Mouse (Mus musculus) cerebellum, postnatal 4 days (tissue): Measurements from ENCODE around the gene Lims1.

Source experiments
- DNase-seq, 2 experiments: peaks; one replicate each; pipeline ENCODE4 v3.0.0; 2022; ENCODE audit warnings: low spot score in 2 of 2, mixed read lengths in 1 of 2

The Lims1 gene

DNA sequence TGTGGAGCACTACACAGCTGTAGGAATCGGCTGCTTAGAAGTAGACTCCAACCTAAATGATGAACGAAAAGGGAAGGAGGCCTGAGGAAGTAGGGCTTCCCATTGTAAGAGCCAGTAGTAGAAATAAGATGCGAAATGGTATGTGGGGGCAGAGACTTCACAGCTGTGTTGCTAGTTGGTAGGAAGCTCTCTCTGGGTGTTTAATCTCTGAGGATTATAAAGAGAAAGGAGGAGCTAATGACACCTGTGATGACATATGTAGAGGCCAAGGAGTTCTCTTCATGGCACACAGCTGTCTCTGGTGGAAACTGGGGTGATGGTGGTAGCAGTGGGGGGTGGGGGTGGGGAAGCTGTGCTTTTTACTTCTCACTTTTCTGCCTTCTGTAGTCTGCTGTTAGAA, 27.3 kb downstream of the Lims1 start:
- no peak for DNase-seq

DNA sequence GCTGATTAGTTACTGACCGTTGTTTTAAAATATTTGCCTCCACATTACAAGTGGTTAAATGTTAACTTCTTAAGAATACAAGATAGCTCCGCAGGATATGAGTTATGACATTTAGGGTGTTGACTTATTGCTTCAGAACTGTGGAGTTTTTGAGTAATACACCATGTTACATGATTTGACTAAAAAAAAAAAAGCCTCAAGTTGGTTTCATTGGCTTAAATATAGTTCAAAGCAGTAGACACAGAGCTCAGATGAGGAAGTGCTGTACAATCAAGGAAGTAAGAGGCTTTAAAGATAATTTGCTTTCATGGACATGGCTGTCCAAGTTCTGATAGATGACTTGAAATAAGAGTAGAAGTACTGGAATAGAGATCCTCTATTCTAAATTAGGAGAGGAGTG, 28.4 kb downstream of the Lims1 start:
- no peak for DNase-seq

DNA sequence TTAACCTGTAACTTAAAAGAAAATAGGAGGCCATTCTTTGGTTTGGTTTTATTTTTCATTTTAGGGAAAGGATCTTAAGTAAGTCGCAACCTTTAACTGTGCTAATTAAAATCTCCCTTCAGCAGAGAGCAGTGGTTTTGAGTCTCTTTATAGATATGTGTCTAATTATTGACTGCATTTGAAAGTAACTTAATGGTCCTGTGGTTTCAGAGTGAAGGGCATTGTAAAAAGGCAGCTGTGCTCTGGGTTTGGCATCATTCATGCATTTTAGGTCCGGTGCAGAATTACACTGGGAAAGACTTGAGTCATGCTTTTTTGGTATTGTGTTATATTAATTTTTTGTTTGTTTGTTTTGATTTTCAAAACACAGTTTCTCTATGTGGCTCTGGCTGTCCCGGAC, 29.1 kb downstream of the Lims1 start:
- DNase-seq: no peak

DNA sequence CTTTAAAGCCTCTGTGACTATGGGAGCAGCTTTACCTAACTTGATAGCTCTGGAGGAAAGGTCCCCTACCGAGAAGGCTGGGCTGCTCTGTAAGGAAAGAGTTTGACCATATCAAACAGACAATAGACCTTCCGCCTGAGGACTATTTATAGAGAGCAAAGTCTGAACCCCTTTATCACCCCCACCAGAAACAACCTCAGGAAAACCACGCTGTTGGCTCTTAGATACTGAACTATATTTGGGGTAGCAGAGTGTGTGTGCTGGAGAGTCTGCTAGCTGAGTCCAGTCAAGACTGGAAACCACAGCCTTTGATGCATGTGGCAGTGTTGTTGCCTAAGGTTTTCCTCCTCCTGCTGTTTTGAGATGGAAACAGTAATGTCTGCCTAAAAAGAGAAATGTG, 31.3 kb downstream of the Lims1 start:
- no peak for DNase-seq

DNA sequence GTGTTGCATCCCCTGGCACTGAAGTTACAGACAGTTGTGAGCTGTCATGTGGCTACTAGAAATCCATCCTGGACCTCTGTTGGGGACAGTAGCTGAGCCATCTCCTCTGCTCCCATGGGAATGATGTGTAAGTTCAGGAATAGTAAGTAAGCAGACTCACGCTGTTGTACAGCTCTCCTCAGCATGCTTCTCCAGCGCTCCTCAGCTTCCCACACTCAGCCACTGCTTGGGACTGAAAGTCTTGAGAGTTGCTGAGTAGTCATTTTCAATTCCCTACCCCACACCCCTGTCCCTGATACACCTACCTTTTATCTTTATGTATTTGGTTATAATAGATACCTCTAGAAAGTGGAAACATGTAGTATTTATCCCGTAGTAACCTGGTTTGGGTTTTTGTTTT, 33.2 kb downstream of the Lims1 start:
- no peak for DNase-seq

DNA sequence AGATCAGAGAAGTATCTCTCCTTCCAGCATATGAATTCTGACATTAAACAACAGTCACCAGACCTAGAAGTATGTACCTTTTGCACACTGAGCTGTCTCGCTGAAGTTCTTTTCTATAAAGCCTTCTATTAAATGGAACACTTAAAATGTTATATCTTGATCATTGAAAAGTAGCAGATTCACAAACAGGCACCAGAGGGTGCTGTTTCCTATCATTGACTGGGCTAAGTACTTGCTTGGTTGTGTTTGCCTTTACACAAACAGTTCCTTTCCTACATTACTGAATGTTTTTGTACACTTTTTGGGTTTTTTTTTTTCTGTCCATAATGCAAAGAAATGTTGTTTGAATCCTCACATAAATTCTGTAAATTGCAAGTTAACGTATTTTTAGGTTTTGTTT, 35.9 kb downstream of the Lims1 start:
- no peak for DNase-seq

DNA sequence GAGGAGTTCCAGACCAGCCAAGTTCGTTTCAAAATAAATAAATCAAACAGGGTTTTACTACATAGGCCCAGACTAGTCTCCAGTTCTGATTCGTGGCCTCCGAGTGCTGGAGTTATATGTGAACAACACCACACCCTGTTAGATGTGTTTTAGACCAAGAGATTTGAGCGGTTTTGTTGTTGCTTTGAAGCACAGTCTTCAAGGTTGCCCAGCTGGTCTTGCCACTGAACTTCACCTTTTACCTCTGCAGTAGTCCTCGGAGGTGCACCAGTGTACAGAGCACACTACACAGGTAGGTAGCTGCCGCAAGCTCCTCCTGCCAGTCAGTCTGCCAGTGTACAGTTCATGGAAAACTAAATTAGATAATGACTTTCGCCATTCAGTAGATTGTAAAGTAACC, 36.7 kb downstream of the Lims1 start:
- no peak for DNase-seq

DNA sequence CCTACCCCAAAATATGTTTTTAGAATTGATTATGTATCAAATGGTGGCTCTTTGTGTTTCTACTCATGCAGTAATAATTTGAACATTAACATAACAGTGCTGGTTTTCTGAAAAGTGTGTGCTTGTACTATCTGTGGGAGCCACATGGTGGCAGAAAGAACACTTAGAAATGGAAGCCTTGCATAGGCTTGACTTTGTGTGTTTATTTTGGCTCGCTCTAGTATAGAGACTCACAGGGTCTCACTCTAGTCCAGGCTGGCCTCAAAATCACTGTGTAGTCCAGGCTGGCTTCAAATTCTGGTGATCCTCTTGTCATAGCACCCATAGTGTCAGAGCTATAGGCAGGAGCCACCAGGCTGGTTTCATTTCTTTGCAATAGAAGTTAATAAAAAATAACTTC, 39.5 kb downstream of the Lims1 start:
- DNase-seq: no peak

DNA sequence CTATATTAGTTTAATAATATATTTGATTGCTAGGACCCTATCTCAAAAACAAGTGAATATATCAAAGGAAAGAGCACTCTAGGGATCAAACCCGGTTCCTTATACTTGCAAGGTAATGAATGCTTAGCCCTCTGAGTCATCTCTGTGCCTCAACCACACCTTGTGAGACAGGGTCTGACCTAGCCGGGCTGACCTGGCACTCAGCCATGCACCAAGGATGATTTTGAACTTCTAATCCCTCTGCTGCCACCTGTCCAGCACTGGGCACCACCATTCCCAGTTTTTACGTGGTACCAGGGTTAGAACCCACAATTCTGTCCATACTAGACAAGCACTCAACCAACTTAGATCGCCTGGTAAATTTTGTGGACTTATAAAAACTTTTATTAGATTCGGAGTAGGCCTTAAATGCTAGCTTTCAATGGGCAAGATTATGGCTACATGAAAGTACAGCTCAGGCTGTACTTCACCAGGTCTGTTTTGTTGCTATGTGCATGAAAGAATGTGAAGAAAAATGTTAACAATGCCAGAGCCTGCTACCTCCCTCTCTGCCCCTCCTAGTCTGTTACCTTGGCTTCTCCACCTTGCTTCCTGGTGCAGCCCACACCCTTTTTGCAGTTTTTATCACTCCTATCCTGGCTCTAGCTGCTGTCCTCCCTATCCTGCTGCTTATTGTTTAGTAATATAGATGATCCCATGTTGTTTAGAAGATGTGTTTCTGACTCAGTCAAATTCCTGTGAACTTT, 41.7 kb downstream of the Lims1 start:
- DNase-seq: no peak

DNA sequence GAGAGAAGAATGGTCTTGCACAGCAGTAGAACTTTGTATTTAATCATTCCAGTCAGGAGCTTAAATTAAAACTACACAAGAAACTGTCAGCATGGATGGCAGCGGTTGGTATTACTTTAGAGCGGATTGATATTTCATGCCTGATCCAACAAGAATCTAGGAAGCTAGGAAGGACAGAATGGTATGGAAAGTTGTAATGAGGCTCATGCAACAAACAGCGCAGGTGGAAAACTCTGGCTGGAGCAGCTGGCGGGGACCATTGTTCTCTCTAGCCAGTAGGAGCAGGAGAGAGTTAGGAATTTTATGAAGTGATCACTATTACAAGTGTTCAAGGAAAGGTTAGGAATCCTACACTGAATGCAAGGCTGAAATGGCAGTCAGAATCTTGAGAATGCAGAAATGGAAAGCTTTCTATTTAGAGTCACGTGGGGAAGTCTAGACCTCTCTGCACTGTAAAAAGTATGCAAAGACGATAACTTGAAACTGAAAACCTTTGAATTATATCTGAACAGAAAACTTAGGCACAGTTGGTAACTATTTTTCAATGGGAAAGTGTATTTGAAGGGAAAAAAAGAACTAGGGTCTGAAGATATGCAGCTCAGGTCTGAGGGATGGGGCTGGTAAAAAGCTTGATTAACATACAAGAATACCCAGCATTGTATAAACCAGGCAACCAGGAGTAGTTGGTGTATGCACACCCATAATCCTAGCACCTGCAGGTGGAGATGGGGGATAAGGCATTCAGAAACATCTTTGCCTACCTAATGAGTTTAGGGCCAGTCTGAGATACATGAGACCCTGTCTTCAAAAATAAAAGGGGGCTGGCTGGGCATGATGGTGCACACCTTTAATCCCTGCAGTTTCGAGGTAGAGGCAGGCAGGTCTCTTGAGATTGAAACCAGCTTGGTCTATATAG, 45.8 kb downstream of the Lims1 start:
- no peak for DNase-seq

DNA sequence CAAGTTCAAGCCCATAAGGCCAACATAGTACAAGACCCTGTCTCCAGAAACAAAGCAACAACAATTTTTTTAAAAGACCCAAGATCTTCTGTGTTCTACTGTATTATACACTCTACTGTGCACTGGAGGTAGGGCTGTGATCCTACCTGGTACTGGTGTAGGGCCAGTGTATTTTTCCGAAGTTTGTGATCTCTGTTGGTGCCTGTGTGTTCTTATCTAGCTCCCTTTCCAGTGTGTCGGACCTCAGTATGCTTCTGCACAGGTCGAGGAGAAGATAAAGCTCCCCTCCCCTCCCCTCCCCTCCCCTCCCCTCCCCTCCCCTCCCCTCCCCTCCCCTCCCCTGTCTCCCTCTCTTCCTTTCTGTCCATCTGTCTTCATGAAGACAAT, 46.4 kb downstream of the Lims1 start:
- no peak for DNase-seq

DNA sequence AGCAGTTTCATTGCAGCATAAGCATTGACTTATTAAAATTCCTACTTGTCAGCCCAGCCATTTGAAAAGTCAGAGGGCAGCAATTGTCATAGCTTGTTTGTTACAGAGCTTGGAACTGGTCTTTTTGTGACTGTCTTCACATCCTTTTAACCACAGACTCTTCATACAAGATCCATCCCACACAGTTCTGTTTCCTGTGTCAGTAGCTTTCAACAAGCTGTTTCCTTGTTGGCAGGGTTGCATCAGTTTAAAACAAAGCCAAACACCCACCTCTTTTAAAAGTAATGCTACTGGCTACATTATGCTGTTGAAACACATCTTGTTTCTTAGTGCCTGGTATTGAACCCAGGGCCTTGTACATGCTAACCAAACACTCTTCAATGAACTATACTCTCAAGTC, 46.9 kb downstream of the Lims1 start:
- no peak for DNase-seq

DNA sequence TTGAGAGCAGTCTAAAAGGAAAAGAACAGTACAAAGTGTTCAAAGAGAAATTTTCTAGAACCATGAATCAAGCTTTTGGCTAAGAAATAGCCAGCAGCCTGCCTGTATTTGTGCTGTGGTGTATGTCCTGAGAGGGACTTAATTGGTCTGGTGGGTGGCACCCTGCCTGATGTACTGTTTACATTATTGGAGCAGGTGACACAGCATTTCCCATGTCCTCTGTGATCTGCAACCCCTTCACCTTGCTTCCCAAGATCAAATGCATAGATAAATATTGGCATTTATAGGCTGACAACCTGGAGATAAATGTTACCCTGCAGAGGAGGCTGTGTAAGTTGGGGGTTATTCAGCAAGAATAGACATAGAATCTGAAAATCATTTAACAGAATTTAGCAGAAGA, 47.3 kb downstream of the Lims1 start:
- DNase-seq: no peak

DNA sequence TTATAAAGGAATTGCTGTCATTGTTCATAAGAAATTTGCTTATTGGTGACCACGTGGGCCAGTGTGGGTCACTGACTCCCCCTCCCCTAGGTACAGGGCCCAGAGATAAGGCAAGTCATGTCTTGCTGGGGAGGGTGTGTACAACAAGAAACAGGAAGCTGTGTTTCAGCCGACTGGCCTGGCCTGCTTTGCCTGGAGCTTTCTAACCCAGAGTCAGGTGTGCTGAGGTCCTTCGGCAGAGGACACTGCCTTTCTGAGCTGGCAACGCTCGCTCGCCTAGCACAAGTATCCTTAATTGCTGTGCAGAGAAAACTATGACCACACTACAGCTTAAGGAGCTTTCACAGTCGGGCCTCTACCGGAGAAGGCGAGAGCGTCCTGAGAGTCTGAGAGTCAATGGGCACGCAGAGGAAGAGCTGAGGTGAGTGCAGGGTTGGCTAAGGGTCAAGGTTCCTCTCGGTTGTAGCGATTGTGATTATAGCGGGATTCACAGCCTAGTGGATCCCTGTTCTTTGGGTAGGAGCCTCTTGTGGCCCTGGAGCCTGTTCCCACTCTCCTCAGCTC, 48.1 kb downstream of the Lims1 start:
- DNase-seq: no peak

DNA sequence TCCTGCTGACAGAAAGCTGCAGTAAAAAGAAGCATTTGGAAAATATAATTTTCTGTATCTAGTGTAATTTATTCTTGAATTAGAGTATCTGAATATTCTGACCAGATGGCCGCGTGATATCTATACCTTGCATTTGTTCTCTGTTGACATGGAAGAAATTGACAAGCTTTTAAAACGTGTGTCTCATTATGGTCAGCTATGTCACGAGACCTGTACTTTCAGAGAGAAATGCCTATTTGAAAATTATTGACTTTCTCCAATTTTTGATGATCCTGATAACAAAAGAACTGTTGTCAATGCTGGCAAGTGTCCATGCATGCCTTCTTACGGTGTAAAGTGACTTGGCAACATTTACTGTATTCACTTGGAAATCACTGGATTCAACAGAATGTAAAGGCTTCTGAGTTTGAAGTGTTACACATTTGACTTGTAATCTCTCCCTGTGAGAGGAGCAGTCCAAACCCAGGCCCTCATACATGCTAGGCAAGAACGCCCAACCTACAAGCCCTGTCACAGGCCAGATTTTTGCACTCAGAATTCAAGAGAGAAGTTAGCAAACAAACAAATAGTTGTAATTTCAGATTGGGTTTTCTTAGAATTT, 49.3 kb downstream of the Lims1 start:
- no peak for DNase-seq

DNA sequence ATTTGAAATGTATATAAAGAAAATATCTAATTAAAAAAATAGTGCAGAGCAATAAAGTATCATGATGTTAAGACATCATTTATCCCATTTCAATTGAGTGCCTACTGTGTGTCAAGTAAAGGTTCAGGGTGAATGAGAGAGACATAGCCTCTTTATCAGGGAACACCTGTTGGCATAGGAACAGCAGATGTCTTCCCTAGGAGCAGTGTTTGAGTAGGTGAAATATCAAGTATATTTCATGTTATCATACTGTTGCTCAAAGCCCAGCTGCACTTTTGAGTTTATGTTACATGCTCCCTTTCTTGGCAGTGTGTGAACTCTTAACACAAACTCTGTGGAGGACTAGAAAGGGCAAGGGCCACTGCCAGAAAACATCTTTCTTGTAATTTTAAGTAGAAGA, 50.6 kb downstream of the Lims1 start:
- DNase-seq: no peak

DNA sequence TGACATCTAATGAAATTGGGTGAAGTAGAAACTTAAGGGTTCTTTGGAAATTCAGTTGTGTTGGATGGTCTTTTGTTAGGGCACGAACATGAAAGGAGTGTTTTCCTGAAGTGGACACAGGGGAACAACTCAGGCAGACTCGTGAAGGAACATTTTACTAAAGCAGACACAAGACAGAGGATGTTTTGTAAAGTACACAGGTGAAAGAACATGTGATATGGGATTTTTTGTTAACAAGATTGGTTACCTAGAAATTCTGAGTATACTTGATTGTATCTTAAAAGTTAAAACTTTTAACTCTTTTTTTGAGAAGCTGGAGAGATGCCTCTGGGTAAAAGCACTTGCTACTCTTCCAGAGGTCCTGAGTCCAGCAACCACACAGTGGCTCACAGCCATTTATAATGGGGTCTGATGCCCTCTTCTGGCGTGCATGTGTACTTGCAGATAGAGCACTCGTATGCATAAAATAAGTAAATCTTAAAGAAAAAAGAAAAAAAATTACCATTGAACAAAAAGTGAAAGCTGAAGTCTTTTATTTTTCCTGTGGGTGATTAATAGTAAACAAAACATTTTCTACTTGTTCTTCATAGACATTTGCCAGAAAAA, 54.4 kb downstream of the Lims1 start:
- peak in 1 of 2 experiments; percentile 11 for DNase-seq

DNA sequence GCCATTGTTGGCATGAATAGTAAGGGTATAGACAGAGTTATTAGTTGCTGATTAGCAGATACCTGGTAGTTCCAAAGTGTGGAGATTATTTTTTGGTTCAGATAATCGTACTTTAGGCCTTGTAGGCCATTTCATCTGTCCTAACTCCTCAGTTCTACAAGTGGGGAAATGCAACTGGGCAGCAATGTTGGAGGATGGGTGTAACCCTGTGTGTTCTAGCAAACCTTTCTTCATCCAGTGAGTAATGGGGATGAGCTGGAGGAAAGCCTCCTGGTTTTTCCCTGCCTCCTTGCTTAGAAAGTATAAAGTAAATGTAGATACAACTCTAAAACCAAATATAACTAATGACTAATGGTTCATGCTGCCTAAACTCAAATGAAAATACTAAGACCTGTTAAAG, 55.1 kb downstream of the Lims1 start:
- DNase-seq: no peak

DNA sequence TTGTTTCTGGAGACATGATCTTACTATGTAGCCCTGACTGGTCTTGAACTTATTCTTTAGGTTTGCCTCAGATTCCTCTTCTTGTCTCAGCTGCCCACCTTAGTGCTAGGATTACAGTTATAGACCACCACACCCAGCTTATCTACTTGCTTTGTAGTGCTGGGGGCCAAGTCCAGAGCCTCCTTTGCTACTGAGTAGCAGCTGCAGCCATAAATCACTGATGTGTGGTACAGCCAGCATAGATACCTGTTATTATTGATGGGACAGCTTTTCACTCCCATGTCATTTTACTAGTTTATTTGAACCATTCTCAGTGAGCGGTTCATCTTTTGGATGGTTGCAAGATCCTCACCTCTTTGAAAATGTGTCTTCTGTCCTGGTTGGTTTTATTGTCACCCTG, 56.4 kb downstream of the Lims1 start:
- DNase-seq: no peak

DNA sequence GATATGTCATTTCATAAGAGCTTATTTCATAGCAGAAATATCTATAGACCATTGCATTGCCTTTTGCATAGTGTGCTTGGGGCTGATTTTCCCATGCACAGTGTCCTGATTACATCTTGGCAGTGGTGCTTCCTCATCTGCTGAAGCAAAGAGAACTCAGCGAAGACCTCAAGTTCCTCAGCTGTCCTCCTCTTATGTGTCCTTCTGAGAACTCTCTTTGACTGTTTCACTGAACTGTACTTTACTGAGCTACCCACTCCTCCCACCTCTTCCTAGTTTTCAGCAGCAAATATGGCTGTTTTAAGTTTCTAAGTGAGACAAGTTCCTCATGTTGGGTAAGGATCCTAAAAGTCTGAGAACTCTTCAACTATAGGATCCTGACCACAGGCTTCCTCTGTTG, 58.6 kb downstream of the Lims1 start:
- no peak for DNase-seq

DNA sequence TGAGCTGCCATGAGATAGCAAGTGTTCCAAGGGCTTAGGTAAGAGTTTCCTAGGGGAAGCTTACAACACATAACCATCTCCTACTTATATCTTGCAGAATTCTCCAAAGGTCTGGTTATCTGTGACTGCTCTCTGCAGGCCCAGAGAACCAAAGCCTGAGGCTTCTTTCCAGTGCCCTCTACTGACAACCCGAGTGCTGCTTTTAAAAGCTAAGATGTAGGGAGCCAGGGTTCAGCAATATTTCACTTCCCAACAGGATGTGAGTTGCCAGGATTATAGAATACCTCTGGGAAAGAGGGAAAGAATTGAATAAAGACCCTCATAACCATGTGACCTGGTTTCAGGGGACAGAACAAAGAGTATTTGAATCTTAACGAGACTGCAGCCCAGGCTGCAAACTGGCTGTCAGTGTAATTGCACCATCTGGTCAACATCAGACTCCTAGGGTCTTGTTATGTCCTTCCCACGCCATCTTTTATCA, 59.4 kb downstream of the Lims1 start:
- DNase-seq: no peak

DNA sequence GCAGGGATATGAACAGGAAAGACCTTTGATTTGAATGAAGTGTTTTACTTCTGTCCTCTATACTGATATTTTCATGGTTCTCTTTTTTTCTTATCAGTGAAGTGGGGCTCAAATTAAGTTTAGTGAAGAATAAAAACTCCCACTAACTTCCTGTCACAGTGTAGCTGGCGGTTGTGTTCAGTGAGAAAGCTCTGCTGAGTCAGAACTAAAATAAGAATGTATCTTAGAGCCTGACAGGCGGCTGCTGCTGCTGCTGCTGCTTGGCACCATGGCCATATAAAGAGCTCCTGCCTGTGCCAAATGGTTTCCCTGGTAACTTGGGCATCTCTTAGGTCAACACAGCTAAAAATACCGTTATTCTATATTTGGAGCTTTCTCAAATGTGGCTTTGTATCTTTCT, 60.0 kb downstream of the Lims1 start:
- DNase-seq: no peak
